Mouse (Mus musculus): ENCODE results near the gene Enpp4. TPM values are rescaled to one million over a fixed set of nuclear protein-coding genes. Genes with fewer than 3 reads are reported as not detected.

Enpp4 gene
- polyA plus RNA-seq, 1 experiment, result 2.9 TPM

DNA sequence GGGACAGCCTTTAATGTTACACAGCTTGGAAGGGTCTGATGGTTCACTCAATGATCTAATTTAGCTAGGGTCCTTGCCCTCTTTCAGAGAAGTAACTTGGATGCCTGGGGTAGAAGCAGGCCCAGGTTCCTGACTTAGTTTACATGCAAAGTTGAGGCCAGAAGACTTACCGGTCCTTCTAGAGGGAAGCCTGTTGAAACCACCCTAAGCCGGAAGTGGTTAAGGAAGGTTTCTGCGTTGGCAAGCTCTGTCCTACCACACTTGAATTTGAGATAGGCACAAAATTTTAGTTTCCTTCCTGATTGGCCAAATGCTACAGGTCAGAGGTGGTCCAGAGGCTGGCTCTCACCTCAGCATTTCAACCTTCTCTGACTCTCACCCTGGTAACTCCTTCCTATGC lies 17.4 kb downstream of the Enpp4 start:
- no peak overlapping the region for H3ac ChIP-seq (ENCODE audit: control insufficient read depth, insufficient read length)
- H3K4me3 ChIP-seq, result no peak overlapping the region
- H3K79me2 ChIP-seq (ENCODE audit: control insufficient read depth, insufficient read depth), result no peaks in the 10 kb centered on the region
- H3K4me2 ChIP-seq (ENCODE audit: low read depth), result no peak overlapping the region
- no peak for TF ChIP-seq MYOG (IDR thresholded peaks at IDR 0.05; ENCODE audit: control insufficient read depth in 1 of 3, insufficient read depth in 1 of 3, insufficient read length in 2 of 3, low read depth in 2 of 3)
- no peak for TF ChIP-seq MAX (IDR thresholded peaks at IDR 0.05; ENCODE audit: low read depth)
- no peak for TF ChIP-seq TCF3 (IDR thresholded peaks at IDR 0.05; ENCODE audit: insufficient read length, low read depth)
- no peak for TF ChIP-seq REST (IDR thresholded peaks at IDR 0.05; ENCODE audit: insufficient read depth, insufficient read length)
- no peak for TF ChIP-seq POLR2AphosphoS2 (IDR thresholded peaks at IDR 0.05; ENCODE audit: insufficient read length, low read depth)
- no peak for TF ChIP-seq TCF12 (IDR thresholded peaks at IDR 0.05; ENCODE audit: insufficient read depth, poor library complexity, severe bottlenecking)
- no peak for TF ChIP-seq MYOD1 (IDR thresholded peaks at IDR 0.05; ENCODE audit: control insufficient read depth in 1 of 3, insufficient read length in 2 of 3, low read depth in 2 of 3)
- TF ChIP-seq SRF (IDR thresholded peaks at IDR 0.05; ENCODE audit: control insufficient read depth, insufficient read length, low read depth), result no peak
- no peak for TF ChIP-seq POLR2A (IDR thresholded peaks at IDR 0.05; ENCODE audit: insufficient read length, low read depth)
- no peak for TF ChIP-seq USF1 (IDR thresholded peaks at IDR 0.05; ENCODE audit: low read depth)
- no peak for TF ChIP-seq E2F4 (IDR thresholded peaks at IDR 0.05; ENCODE audit: insufficient read depth)
- no peak for TF ChIP-seq CEBPB (IDR thresholded peaks at IDR 0.05; ENCODE audit: insufficient read depth, poor library complexity, severe bottlenecking)
- H3K36me3 ChIP-seq (ENCODE audit: control insufficient read depth, insufficient read depth), result no peaks in the 10 kb centered on the region
- H3K27me3 ChIP-seq (ENCODE audit: control insufficient read depth, insufficient read depth, insufficient read length), result no peaks in the 10 kb centered on the region

GRCm38 (mm10) chr17:44083156-44083555 lies 22.5 kb downstream of the Enpp4 start:
- Histone ChIP-seq H3K36me3 (ENCODE audit: control insufficient read depth, insufficient read depth) (no peaks in the 10 kb centered on the region), H3K4me2 (ENCODE audit: low read depth) (no peak overlapping the region), H3ac (ENCODE audit: control insufficient read depth, insufficient read length) (no peak overlapping the region), H3K4me3 (no peak overlapping the region), H3K79me2 (ENCODE audit: control insufficient read depth, insufficient read depth) (no peaks in the 10 kb centered on the region), H3K27me3 (ENCODE audit: control insufficient read depth, insufficient read depth, insufficient read length) (no peaks in the 10 kb centered on the region)
- TF ChIP-seq TCF3 (IDR thresholded peaks at IDR 0.05; ENCODE audit: insufficient read length, low read depth) (no peak), MYOD1 (IDR thresholded peaks at IDR 0.05; ENCODE audit: control insufficient read depth in 1 of 3, insufficient read length in 2 of 3, low read depth in 2 of 3) (no peak), E2F4 (IDR thresholded peaks at IDR 0.05; ENCODE audit: insufficient read depth) (no peak), USF1 (IDR thresholded peaks at IDR 0.05; ENCODE audit: low read depth) (no peak), MYOG (IDR thresholded peaks at IDR 0.05; ENCODE audit: control insufficient read depth in 1 of 3, insufficient read depth in 1 of 3, insufficient read length in 2 of 3, low read depth in 2 of 3) (no peak), MAX (IDR thresholded peaks at IDR 0.05; ENCODE audit: low read depth) (no peak), POLR2AphosphoS2 (IDR thresholded peaks at IDR 0.05; ENCODE audit: insufficient read length, low read depth) (no peak), TCF12 (IDR thresholded peaks at IDR 0.05; ENCODE audit: insufficient read depth, poor library complexity, severe bottlenecking) (no peak), SRF (IDR thresholded peaks at IDR 0.05; ENCODE audit: control insufficient read depth, insufficient read length, low read depth) (no peak), REST (IDR thresholded peaks at IDR 0.05; ENCODE audit: insufficient read depth, insufficient read length) (no peak), POLR2A (IDR thresholded peaks at IDR 0.05; ENCODE audit: insufficient read length, low read depth) (no peak), CEBPB (IDR thresholded peaks at IDR 0.05; ENCODE audit: insufficient read depth, poor library complexity, severe bottlenecking) (no peak)

DNA sequence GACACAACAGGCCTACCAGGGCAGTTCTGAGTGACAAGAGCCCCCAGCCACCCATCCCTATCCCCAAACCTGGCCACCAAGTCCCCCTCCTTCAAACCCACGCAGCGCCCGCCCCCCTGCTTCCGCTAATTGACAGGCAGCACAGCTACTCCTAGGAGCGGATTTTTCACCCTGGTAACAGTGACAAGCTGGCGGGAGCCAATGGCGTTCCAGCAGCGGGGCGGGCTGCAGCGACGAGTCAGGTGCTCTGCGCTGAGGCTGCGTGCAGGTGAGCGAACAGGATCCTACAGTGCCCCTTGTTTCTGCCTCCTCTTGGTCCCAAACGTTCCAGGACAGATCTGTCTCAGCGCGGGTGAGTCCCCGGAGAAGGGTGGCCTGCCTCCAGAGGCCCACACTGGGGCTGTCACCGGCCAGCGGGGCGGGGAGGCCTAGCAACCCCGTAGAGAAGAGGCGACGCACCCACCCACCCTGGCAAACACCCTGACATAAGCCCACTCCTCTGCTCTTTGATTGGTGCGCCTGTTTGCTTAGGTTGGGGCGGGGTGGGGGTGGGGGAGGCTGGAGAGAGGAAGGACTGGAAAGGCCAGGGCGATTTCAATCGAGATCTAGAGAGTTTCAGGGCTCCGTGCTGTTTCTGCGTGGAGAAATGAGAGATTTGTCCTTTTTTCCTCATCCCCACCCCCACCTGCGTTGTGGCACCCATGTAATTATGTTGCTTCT lies 26.8 kb downstream of the Enpp4 start, which contains the start of gene Enpp5:
Gene Enpp5, plus strand, starts transcription at position 183 of the 720 bp plus-strand sequence.
- TF ChIP-seq POLR2A (IDR thresholded peaks at IDR 0.05; ENCODE audit: insufficient read length, low read depth) (no peak), POLR2AphosphoS2 (IDR thresholded peaks at IDR 0.05; ENCODE audit: insufficient read length, low read depth) (no peak), USF1 (IDR thresholded peaks at IDR 0.05; ENCODE audit: low read depth) (no peak), SRF (IDR thresholded peaks at IDR 0.05; ENCODE audit: control insufficient read depth, insufficient read length, low read depth) (no peak), MYOD1 (IDR thresholded peaks at IDR 0.05; ENCODE audit: control insufficient read depth in 1 of 3, insufficient read length in 2 of 3, low read depth in 2 of 3) (no peak), E2F4 (IDR thresholded peaks at IDR 0.05; ENCODE audit: insufficient read depth) (no peak), MYOG (IDR thresholded peaks at IDR 0.05; ENCODE audit: control insufficient read depth in 1 of 3, insufficient read depth in 1 of 3, insufficient read length in 2 of 3, low read depth in 2 of 3) (no peak)
- H3ac ChIP-seq (ENCODE audit: control insufficient read depth, insufficient read length), result no peak within 1 kb of the TSS
- no peaks in the 10 kb centered on the region for H3K79me2 ChIP-seq (ENCODE audit: control insufficient read depth, insufficient read depth)
- H3K4me2 ChIP-seq (ENCODE audit: low read depth), result peak within 1 kb of the TSS; percentile 40
- H3K4me3 ChIP-seq, result no peak within 1 kb of the TSS
- no peaks in the 10 kb centered on the region for H3K36me3 ChIP-seq (ENCODE audit: control insufficient read depth, insufficient read depth)
- H3K27me3 ChIP-seq (ENCODE audit: control insufficient read depth, insufficient read depth, insufficient read length), result no peaks in the 10 kb centered on the region

- no peaks in the 10 kb centered on the region for H3K36me3 ChIP-seq (ENCODE audit: control insufficient read depth, insufficient read depth)
- TF ChIP-seq E2F4 (IDR thresholded peaks at IDR 0.05; ENCODE audit: insufficient read depth), result no peak
- no peak for TF ChIP-seq TCF12 (IDR thresholded peaks at IDR 0.05; ENCODE audit: insufficient read depth, poor library complexity, severe bottlenecking)
- TF ChIP-seq USF1 (IDR thresholded peaks at IDR 0.05; ENCODE audit: low read depth), result no peak
- H3ac ChIP-seq (ENCODE audit: control insufficient read depth, insufficient read length), result no peak overlapping the region
- H3K4me2 ChIP-seq (ENCODE audit: low read depth), result no peak overlapping the region
- H3K4me3 ChIP-seq, result no peak overlapping the region
- H3K27me3 ChIP-seq (ENCODE audit: control insufficient read depth, insufficient read depth, insufficient read length), result no peaks in the 10 kb centered on the region
- no peaks in the 10 kb centered on the region for H3K79me2 ChIP-seq (ENCODE audit: control insufficient read depth, insufficient read depth)
Measured at GRCm38 (mm10) chr17:44077843-44078160, 27.8 kb downstream of the Enpp4 start.
